Mouse (Mus musculus): Measurements from ENCODE around the gene Chst11. TPM values are rescaled to one million over a fixed set of nuclear protein-coding genes. Genes with fewer than 3 reads are reported as not detected.
A peak's percentile ranks its signal among the peaks of the same experiment; 100 is the strongest.

Chst11 gene
- polyA plus RNA-seq, 1 experiment, result not detected

DNA sequence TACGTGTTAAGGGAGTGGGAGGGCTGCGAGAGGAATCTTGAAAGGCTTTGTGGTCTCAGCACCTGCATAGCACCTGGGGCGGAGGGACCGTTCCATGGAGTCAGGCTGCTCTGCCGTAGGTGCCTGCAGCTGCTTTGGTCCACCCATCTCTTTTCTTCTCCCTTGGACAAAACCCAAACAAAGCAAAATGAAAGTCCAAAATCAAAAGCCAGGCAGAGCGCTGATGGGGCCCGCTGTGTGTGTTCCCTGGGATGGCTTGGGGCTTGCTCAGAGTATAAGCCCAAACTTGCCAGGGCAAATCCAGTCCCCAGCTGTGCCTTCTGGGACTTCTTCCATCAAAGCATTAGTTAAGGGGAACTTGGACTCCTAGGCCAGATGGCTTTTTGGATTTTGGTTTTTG is 71.0 kb downstream of the Chst11 start:
- no peak for TF ChIP-seq POLR2A (IDR thresholded peaks at IDR 0.05; ENCODE audit: insufficient read depth, low read depth, low read length)
- no peak for TF ChIP-seq CTCF (IDR thresholded peaks at IDR 0.05; ENCODE audit: insufficient read depth, low read depth, low read length)
- no peak overlapping the region for H3K27ac ChIP-seq (ENCODE audit: insufficient read depth, low read depth, low read length)
- H3K4me1 ChIP-seq (ENCODE audit: control insufficient read depth, insufficient read depth, low read length), result peaks cover 27% of the 10 kb centered on the region
- WGBS, result 64% methylated on average over 7 of the region's 7 CpGs
- no peak overlapping the region for H3K4me3 ChIP-seq (ENCODE audit: insufficient read depth, low read depth, low read length)

DNA sequence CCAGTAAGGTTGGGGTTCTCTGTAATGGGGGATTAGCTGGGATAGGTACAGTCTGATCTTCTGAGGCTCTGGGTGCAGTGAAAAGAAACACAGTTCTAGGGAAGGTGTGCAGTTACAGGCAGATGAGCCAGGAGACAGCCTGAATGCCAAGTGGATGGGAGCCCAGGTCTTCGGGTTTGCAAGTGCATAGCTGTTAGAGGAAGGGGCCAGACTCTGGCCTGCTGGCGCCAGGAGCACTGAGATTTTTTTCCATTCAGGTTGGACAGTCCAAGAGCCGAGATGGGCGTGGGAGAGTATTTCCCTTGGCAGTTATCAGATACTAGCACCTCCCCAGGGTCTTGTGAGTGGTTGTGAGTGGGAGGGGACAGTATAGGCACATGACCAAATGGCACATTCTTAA is 71.6 kb downstream of the Chst11 start:
- TF ChIP-seq POLR2A (IDR thresholded peaks at IDR 0.05; ENCODE audit: insufficient read depth, low read depth, low read length) (no peak), CTCF (IDR thresholded peaks at IDR 0.05; ENCODE audit: insufficient read depth, low read depth, low read length) (no peak)
- Histone ChIP-seq H3K27ac (ENCODE audit: insufficient read depth, low read depth, low read length) (no peak overlapping the region), H3K4me3 (ENCODE audit: insufficient read depth, low read depth, low read length) (no peak overlapping the region), H3K4me1 (ENCODE audit: control insufficient read depth, insufficient read depth, low read length) (peaks cover 28% of the 10 kb centered on the region)
- 80% methylated on average over 4 of the region's 4 CpGs for WGBS

DNA sequence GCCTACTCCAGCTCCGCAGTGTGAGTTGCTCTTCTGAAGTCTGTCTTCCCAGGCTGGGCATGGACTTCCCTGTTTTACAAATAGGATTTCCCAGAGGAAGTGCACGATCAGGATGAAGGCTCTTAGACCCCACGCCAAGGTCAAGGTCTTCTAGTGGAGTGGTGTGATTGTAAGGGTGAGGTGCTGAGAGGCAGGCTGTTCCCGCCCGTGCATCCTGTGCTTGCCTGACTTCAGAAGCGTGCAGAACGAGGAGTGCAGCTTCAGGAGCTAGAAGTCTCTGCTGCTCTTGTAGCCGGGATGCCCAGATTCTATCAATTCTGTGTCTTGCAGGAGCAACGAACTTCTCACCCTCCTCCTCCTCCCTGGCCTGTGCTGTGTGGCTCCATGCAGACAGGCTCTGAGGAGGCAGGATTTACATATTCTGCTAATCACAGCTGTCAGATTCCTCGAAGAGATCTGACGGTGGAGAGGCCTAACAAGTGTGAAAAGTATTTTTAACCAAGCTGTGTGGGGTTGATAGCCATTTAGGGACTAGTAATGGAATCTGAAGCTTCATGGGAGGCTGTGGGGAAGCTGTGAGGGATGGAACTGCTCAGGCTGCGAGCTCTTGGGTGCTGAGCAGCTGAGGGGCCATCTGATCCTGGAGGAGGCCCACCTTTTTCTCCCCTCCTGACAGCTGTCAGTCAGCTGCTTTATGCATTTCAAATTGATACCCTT is 74.9 kb downstream of the Chst11 start:
- WGBS, result 41% methylated on average over 12 of the region's 12 CpGs
- Histone ChIP-seq H3K27ac (ENCODE audit: insufficient read depth, low read depth, low read length) (peak overlapping the region; percentile 61), H3K4me3 (ENCODE audit: insufficient read depth, low read depth, low read length) (no peak overlapping the region), H3K4me1 (ENCODE audit: control insufficient read depth, insufficient read depth, low read length) (peaks cover 45% of the 10 kb centered on the region)
- TF ChIP-seq POLR2A (IDR thresholded peaks at IDR 0.05; ENCODE audit: insufficient read depth, low read depth, low read length) (no peak), CTCF (IDR thresholded peaks at IDR 0.05; ENCODE audit: insufficient read depth, low read depth, low read length) (no peak)

DNA sequence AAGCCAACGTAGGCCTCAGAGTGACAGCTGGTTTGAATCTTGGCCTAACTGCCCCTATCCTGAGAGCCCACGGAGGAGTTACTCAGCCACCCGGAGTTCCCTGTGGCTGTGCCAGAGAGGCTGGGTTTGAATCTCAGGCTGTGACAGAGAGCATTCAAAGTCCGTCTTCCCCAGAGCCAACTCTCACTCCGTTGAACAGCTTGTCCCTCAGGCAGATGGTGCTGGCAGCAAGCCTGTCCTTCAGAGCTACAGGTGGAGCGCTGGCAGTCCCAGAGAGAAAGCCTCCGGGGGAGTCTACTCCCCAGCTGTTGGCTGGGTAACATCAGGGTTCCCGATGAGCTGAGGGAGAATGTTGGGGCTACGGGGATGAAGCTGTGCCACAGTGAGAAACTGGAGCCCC is 77.0 kb downstream of the Chst11 start:
- Histone ChIP-seq H3K27ac (ENCODE audit: insufficient read depth, low read depth, low read length) (no peak overlapping the region), H3K4me3 (ENCODE audit: insufficient read depth, low read depth, low read length) (no peak overlapping the region), H3K4me1 (ENCODE audit: control insufficient read depth, insufficient read depth, low read length) (peaks cover 52% of the 10 kb centered on the region)
- TF ChIP-seq POLR2A (IDR thresholded peaks at IDR 0.05; ENCODE audit: insufficient read depth, low read depth, low read length) (no peak), CTCF (IDR thresholded peaks at IDR 0.05; ENCODE audit: insufficient read depth, low read depth, low read length) (no peak)
- 40% methylated on average over 9 of the region's 9 CpGs for WGBS

DNA sequence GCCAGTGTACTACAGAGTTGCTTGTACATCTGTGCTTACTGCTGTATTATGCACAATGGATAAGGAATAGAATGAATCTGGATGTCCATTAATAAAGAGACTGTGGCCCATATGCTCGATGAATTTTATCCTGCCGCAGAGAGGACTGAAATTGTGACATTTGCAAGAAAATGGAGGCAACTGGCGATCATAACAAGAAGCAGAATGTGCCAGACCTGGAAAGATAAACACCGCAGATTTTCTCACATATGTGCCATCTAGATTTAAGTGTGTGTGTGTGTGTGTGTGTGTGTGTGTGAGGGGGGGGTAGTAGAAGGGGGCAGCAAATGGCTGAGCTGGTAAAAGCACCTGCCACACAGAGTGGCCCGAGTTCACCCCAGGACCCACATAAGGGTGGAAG is 79.5 kb downstream of the Chst11 start:
- 84% methylated on average over 5 of the region's 5 CpGs for WGBS
- no peak overlapping the region for H3K27ac ChIP-seq (ENCODE audit: insufficient read depth, low read depth, low read length)
- H3K4me1 ChIP-seq (ENCODE audit: control insufficient read depth, insufficient read depth, low read length), result peaks cover 59% of the 10 kb centered on the region
- TF ChIP-seq CTCF (IDR thresholded peaks at IDR 0.05; ENCODE audit: insufficient read depth, low read depth, low read length) (no peak), POLR2A (IDR thresholded peaks at IDR 0.05; ENCODE audit: insufficient read depth, low read depth, low read length) (no peak)
- no peak overlapping the region for H3K4me3 ChIP-seq (ENCODE audit: insufficient read depth, low read depth, low read length)

DNA sequence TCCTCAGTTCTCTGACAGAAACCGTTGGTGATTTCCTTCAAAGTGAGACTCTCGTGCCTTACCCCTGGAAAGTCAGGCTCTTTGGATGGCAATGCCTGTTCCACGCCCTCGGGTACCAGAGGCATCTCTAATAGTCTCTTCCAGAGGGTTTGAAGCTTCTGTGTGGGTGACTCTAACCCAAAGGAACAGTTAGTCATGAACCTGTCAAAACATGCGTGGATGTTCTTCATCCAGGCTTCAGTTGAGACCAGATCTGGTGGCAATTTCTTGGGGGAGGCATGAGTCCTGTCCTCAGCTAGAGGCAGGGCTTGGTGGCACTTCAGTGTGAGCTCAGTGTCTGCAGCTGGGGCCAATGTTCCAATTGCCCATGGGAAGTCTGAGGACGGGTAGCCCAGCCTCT is 80.9 kb downstream of the Chst11 start:
- 45% methylated on average over 6 of the region's 6 CpGs for WGBS
- TF ChIP-seq CTCF (IDR thresholded peaks at IDR 0.05; ENCODE audit: insufficient read depth, low read depth, low read length) (no peak), POLR2A (IDR thresholded peaks at IDR 0.05; ENCODE audit: insufficient read depth, low read depth, low read length) (no peak)
- Histone ChIP-seq H3K4me1 (ENCODE audit: control insufficient read depth, insufficient read depth, low read length) (peaks cover 50% of the 10 kb centered on the region), H3K4me3 (ENCODE audit: insufficient read depth, low read depth, low read length) (no peak overlapping the region), H3K27ac (ENCODE audit: insufficient read depth, low read depth, low read length) (peak overlapping the region; percentile 69)

DNA sequence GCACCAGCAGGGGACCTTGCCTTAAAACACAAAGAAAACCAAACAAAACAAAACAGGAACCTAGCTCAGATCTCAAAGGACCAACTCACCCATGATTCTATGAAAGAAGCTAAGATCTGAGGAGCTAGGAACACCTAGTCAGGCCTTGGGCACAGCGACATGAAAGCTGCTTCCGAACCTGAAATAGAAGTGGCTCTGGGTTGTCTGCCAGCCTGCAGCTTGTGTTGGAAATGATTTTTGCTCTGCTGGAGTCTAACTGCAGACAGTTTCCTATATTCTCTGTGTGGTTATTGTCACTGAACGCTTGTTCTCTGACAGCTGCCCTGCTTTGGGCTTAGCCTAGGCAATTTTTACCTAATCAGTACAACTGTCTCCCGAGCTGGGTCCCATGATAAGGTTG is 82.0 kb downstream of the Chst11 start:
- Histone ChIP-seq H3K27ac (ENCODE audit: insufficient read depth, low read depth, low read length) (no peak overlapping the region), H3K4me3 (ENCODE audit: insufficient read depth, low read depth, low read length) (no peak overlapping the region), H3K4me1 (ENCODE audit: control insufficient read depth, insufficient read depth, low read length) (peaks cover 58% of the 10 kb centered on the region)
- TF ChIP-seq POLR2A (IDR thresholded peaks at IDR 0.05; ENCODE audit: insufficient read depth, low read depth, low read length) (no peak), CTCF (IDR thresholded peaks at IDR 0.05; ENCODE audit: insufficient read depth, low read depth, low read length) (no peak)
- 62% methylated on average over 4 of the region's 4 CpGs for WGBS

DNA sequence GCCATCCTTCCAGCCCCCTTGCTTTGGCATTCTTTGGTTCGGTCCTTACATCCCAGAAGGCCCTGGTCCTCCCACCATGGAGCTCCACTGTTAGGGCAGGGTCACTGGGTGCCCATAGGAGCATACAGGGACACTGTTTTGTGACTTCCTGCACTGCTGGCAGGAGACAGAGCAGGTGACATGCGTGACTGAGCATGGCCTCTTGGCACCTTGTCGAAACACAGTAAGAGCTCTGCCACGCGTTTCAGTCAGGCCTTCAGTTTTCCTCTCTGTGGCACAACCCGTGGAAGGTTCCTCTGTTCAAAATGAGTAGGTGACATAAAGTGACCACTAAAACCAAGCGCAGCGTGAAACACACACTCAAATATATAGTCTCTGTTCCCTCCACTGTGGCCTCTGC is 83.2 kb downstream of the Chst11 start:
- 97% methylated on average over 8 of the region's 8 CpGs for WGBS
- Histone ChIP-seq H3K4me3 (ENCODE audit: insufficient read depth, low read depth, low read length) (no peak overlapping the region), H3K4me1 (ENCODE audit: control insufficient read depth, insufficient read depth, low read length) (peaks cover 55% of the 10 kb centered on the region), H3K27ac (ENCODE audit: insufficient read depth, low read depth, low read length) (no peak overlapping the region)
- TF ChIP-seq CTCF (IDR thresholded peaks at IDR 0.05; ENCODE audit: insufficient read depth, low read depth, low read length) (no peak), POLR2A (IDR thresholded peaks at IDR 0.05; ENCODE audit: insufficient read depth, low read depth, low read length) (no peak)

DNA sequence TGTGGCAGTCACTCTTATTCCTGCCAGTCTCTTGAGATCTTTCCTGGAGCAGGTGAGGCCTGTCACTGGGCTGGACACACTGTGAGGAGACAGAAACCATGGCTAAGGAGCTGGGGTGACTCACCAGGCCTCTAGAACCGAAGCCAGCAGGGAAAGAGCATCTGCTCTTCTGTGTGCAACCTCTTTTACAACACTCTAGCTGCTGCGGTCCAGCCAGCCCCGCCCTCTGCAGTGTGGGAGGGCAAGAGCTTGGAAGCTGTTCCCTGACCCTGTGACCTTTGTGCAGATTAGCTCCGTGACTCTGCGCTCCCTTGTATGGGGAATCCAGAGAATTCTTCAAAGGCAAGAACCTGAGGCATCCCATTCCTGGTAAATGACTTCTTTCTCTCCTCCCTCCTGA is 84.5 kb downstream of the Chst11 start:
- no peak for TF ChIP-seq POLR2A (IDR thresholded peaks at IDR 0.05; ENCODE audit: insufficient read depth, low read depth, low read length)
- no peak for TF ChIP-seq CTCF (IDR thresholded peaks at IDR 0.05; ENCODE audit: insufficient read depth, low read depth, low read length)
- Histone ChIP-seq H3K4me3 (ENCODE audit: insufficient read depth, low read depth, low read length) (no peak overlapping the region), H3K4me1 (ENCODE audit: control insufficient read depth, insufficient read depth, low read length) (peaks cover 63% of the 10 kb centered on the region), H3K27ac (ENCODE audit: insufficient read depth, low read depth, low read length) (no peak overlapping the region)
- 46% methylated on average over 5 of the region's 5 CpGs for WGBS
